Mouse (Mus musculus) cortical plate, adult 2 months (tissue): ENCODE data around the gene Nme8. TPM values are rescaled to one million over a fixed set of nuclear protein-coding genes. Genes with fewer than 3 reads are reported as not detected.

Experiments used
- H3K27ac ChIP-seq: fragments of 200-500 bp; 2 replicates; pipeline ENCODE4 v1.5.1; 2012; ENCODE audit warnings: low read length, control low read depth, inconsistent platforms; ENCODE audit not compliant: insufficient read depth
- H3K4me1 ChIP-seq: fragments of 200-500 bp; 2 replicates; pipeline ENCODE4 v1.6.1; 2011; ENCODE audit warnings: low read length; ENCODE audit not compliant: control insufficient read depth, insufficient read depth
- H3K4me3 ChIP-seq: fragments of 200-500 bp; 2 replicates; pipeline ENCODE4 v1.5.1; 2011; ENCODE audit warnings: mild to moderate bottlenecking, low read length, control low read depth; ENCODE audit not compliant: insufficient read depth
- CTCF ChIP-seq: fragments of 200-500 bp; IDR thresholded peaks from 2 replicates; pipeline ENCODE4 v1.5.1; 2011; ENCODE audit warnings: mild to moderate bottlenecking, control low read depth, low read length; ENCODE audit not compliant: insufficient read depth; ENCODE audit errors: extremely low read depth
- POLR2A ChIP-seq: fragments of 200-500 bp; IDR thresholded peaks from 2 replicates; pipeline ENCODE4 v1.6.1; 2011; ENCODE audit warnings: mild to moderate bottlenecking, low read length, control low read depth; ENCODE audit not compliant: insufficient read depth; ENCODE audit errors: extremely low read depth
- polyA plus RNA-seq: library from polyadenylated mRNA; depleted of rRNA; stranded (reverse); fragments of >200 nt; gene quantifications from 2 replicates; pipeline ENCODE4 v1.2.3, GENCODE M21; 2012; rRNA removed

Gene Nme8
- polyA plus RNA-seq, 1 experiment = not detected

DNA sequence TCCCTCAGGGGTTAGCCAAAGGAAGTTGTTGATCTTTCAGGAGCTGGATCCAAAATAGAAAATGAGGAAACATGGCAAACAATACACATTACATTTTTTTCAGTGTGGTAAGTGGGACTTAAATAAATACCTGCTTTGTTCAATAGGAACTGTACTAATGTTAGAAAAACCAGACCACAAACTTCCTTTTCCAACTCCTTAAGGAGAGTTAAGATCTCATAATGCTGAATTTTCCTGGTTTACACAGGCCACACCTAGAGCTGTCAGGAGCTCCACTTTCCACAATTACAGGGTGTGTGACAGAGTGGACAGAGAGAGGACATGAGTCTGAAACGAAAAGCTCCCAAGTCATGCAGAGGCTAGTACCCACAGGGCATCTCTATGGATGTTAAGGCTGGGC, 93.9 kb downstream of the Nme8 start:
- Histone ChIP-seq H3K4me3 (no peak overlapping the region), H3K27ac (no peak overlapping the region), H3K4me1 (no peaks in the 10 kb centered on the region)
- TF ChIP-seq POLR2A (no peak), CTCF (no peak)

DNA sequence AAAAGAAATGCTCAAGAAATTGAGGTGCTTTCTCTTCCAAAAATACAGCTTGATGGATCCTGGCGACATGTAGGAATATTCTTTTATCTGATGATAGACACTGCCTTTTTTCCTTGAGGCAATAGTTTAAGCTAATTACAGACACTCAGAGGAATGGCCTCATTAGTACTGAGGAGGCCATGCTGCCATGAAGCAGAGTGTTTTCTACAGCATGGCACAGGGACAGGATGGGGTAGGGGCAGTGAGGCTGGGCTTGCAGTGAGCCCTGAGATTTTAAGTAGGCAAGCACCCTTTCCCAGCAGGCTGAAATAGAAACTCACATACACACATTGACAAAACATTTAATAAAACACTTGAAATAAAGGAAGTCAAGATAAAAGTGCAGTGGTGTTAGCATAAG, 95.1 kb downstream of the Nme8 start:
- H3K27ac ChIP-seq = no peak overlapping the region
- no peaks in the 10 kb centered on the region for H3K4me1 ChIP-seq
- no peak overlapping the region for H3K4me3 ChIP-seq
- no peak for TF ChIP-seq POLR2A
- no peak for TF ChIP-seq CTCF

DNA sequence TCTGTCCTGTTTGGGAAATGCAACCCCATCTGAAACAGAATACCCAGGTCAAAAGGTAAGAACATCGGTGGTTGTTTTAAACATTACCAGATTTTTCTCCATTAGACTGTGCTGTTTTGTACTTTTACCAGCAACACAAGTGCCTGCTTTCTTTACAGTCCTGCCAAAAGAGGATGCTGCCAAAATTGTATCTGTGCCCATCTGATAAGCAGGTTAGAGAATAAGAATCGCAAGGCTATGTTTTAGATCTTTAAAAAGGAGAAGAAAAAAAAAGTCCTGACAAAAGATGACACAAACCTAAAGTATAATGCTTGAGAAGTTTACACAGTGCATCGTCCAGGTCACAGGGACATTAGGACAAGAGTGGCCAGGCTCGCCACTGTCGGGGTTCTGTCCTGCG, 98.4 kb downstream of the Nme8 start:
- no peak overlapping the region for H3K27ac ChIP-seq
- TF ChIP-seq CTCF = no peak
- TF ChIP-seq POLR2A = no peak

DNA sequence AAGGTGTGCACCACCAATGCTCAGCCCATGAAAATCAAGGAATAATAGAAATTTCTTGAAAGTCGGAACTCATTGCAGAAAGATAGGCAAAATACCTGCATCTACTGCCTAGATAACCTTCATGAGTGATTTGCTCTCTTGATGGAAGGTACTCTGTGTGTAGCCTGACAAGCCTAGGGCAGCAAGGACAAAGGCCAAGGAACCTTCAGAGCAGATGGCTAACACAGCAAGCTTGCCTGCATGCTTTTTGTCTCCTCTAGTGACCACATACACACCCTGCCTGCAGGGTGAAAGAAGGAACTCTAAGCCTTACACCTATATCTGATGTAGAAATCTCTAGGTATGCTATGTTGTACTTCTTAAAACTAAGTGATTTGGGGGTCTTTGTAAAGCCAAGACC, 102.5 kb downstream of the Nme8 start:
- H3K4me1 ChIP-seq = no peaks in the 10 kb centered on the region
- no peak overlapping the region for H3K4me3 ChIP-seq
- TF ChIP-seq POLR2A (no peak), CTCF (no peak)
- no peak overlapping the region for H3K27ac ChIP-seq

More for the DNA sequence above, 98.4 kb downstream of the Nme8 start:
- Histone ChIP-seq H3K4me3 (no peak overlapping the region), H3K4me1 (no peaks in the 10 kb centered on the region)

Other genes starting within 250 kb of the Nme8 start
- 118 and 119 TPM in 2 replicates for gene Epdr1, start 77.9 kb downstream of the Nme8 start, polyA plus RNA-seq
- gene Sfrp4, start 74.7 kb downstream of the Nme8 start, polyA plus RNA-seq = 3.4 and 3.9 TPM in 2 replicates
- not detected in 2 replicates for gene Gpr141, start 126.5 kb upstream of the Nme8 start, polyA plus RNA-seq